Mouse (Mus musculus): ENCODE measurements at regions not wholly inside any gene's neighbourhood (a gene's known extent, or its start where the extent isn't known, plus 50 kb on each side); places are given as distances from the start of the nearest gene placed in this dataset.

DNA sequence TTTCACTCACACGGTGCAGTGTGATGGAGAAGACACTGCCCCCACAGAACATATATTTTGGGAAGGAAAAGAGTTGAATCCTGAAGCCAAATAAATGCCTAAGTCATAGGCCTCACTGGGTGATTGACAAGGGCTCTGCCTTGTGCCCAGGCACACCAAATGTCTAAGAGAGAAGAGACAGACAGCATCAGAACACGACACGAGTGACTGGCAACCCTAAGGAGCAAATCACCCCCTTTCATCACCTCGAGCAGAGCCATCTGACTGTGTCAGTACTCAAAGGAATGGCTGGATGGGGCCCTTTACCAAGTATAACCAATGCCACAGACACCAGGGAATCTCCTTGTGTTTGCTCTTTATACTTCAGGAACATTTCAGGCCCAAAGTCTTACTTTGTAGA is 815.6 kb downstream of the Car8 start:
- DNase-seq (ENCODE audit: low spot score in 2 of 2): no peak

DNA sequence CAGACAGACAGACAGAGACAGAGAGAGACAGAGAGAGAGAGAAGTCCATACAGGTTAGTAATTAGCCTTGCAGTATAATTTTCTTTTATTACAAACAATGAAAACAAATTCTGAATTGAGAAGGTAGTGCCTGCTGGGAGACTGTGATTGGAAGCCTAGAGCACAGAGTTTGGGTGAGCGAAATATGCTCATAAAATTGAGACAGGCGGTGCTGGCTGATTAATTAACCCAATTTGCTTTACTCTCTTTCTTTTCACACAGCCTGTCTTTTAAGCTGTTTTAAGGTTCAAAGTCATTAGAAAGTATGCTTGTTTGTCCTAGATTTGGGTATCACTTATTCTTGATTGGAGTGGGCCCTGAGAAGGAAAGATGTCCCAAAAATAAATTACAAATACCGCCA is 816.1 kb downstream of the Car8 start:
- DNase-seq (ENCODE audit: low spot score in 2 of 2): no peak

DNA sequence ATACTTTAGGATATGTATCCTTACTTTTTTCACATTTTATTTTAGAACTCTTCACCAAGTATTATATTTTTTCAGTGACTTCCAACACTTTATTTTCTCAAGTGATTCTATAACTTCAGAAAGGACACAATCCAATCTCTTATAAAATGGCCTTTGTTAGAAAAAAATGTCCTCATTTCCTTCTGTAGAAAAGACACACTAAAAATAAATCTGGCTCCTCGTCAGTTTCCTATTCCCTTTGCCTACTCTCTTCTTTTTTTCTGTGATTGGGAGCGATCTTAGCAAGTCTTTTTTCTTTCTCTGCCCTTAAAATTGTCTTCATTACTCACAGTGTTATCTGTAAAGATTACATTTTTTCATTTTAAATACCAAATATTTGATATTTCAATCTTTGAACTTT is 824.5 kb downstream of the Car8 start:
- no peak for DNase-seq (ENCODE audit: low spot score in 2 of 2)

DNA sequence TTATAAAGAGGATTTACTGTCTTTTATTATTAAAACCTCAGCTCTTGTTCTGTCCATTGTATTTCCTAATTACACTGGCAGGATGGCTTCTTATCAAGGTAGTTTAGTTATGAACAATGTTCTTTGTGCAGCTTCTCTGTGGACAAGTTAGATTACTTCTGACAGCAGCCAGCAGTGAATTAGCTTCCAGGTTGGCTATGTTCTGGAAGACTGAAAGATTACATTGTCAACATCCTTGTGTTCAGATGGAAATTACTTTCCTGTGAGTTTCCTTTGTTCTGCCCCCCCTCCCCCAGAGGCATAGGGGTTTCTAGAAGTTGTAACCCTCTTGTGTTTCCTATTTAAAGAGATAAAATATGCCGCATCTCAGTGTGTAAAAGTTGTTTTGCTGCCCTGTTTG is 846.1 kb downstream of the Car8 start:
- no peak for DNase-seq (ENCODE audit: low spot score in 2 of 2)

DNA sequence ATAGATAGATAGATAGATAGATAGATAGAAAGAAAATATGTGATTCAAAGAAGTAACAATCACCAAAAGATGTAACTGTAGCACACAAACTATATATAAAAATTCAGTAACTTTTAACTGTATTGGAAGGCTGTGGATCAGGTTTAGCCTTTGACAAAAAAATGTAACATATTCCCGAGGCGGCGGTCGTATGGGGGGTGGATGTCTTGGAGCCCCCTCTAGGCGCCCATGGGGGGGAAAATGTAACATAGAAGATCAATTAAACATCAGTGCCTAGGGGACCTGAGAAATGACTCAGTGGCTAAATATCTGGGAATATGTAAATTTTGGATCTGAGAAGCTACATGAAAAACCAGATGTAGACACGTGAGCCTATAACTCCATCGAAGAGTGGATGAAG is 847.2 kb downstream of the Car8 start:
- peak in 1 of 2 experiments; percentile 76 for DNase-seq (ENCODE audit: low spot score in 2 of 2)

DNA sequence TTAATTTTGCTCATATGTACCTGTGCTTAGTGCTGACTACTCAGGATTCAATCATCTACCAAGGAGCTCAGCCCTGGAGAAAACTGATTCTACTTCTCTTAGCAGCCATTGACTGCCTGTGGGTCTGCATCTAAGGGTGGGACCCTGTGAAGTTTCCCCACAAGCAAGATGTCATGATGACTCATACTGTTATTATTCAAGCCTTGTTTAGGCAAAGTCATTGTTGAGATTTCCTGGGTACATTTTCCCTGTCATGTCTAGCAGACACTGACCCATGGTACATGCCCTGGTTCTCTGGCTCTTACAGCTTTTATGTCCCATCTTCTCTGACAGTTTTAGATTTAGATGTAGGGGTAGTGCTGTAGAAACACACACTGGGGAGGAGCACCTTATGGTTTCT is 853.8 kb downstream of the Car8 start:
- DNase-seq (ENCODE audit: low spot score in 2 of 2): no peak

DNA sequence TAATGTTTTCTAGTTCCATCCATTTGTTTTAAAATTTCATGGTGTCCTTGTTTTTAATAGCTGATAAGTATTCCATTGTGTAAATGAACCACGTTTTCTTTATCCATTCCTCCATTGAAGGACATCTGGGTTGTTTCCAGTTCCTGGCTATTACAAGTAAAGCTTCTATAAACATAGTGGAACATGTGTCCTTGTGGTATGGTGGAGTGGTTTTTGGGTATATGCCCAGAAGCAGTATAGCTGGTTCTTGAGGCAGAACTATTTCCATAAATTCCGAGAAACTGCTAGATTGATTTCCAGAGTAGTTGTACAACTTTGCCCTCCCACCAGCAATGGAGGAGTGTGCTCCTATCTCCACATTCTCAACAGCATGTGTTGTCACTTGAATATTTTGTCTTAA is 858.8 kb downstream of the Car8 start:
- DNase-seq (ENCODE audit: low spot score in 2 of 2): no peak

DNA sequence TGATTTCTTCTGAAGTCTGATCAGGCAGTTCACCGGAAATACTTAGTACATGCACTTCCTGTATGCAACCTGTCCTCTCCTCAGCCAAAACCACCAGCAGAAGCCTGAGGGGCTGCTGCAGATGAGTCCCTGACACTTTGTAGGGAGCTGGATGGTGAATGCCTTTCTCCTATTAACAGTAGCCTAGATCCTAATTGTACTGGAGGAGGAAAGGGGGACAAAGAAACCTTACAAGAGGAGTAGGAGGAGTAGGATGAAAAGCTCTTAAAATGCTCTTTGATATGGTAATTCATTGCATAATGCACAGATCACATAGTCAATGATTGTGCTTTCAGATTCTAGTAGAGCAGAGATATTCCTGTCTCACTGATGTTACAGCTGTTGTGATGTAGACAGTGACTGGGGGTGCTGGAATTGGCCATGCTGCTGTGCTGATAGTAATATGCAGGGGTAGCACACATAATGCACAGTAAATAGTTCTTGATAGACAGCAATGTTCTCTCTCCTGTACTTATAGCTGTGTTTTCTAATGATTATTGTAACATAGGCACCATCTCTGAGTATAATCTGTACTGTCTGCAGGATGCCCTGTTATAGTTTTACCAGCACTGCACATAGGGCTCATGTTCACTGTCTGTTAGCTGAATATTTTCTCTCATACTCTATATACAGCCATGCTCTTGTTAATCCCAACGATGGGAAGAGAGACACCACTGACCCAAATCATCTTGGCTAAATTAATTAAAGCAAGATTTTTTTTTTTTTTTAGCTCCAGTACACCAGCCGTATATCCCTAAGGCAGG is 874.4 kb downstream of the Car8 start:
- DNase-seq (ENCODE audit: low spot score in 2 of 2): no peak

DNA sequence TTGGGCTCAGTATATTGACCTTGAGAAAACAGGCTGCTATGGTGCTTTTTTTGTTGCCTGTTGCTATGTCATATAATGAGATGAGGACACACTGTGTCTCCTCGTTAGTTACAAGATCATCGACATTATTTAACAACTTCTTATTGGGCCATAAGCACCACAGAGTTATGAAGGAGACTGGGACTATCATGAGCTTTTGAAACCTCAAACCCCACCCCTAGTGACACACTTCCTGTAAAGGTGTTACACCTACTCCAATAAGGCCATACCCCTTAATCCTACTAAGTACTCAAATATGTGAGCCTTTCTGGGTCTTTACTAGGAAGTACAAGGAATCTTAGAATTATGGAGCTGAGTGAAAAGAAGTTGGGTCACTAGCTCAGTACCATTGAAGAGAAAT is 875.3 kb downstream of the Car8 start:
- DNase-seq (ENCODE audit: low spot score in 2 of 2): no peak

DNA sequence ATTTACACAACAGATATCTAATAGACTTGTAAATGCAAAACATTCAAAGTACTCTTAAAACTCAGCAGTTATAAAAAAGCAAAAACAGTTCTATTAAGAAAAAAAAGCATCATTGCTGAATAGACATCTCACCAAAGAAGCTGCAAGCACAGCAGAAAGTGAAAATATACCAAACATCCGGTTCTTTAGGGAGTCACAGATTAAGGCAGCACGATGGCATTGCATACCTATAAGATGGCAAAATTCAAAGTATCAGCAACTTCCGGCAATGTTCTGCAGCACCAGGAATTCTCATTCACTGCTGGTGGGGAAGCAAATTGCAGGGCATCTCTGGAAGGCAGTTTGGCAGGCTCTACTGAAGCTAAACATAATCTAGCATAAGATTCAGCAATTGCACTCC is 882.6 kb downstream of the Car8 start:
- no peak for DNase-seq (ENCODE audit: low spot score in 2 of 2)

DNA sequence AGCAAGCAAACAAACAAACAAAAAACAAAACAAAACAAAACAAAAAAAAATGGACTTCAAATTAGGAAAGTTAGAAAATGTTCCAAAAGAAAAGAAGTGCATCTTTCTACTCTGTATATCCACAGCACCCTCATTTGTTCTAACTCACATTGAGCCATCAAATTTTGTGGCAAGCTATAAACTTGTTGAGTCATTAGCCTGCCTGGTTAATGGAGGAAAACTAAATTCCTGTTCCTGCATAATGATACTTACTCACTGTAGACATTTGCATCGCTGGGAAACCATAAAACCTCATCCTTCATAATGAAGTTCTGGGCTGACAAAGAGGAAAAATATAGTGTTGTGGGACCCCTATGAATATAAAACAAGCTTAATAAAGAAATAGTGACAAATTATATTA is 891.5 kb downstream of the Car8 start:
- no peak for DNase-seq (ENCODE audit: low spot score in 2 of 2)

DNA sequence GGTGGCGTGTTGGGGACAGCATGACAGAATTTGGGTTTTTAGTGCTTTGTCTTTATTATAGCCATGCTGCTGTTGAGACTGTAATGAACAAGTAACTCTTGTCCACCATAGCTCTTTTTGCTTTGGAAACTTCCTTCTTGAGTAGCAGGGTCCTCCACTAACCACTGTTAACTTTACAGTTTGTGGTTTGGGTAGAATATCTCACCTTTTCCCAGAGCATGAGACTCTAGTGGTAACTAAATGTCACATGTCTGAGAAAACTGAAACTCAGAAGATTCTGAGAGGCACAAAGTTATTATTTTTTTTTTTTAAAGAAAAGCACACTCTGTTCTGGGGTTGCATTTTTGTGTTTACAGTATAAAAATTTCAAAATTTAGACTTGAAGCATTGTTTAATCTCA is 897.7 kb downstream of the Car8 start:
- DNase-seq (ENCODE audit: low spot score in 2 of 2): no peak

DNA sequence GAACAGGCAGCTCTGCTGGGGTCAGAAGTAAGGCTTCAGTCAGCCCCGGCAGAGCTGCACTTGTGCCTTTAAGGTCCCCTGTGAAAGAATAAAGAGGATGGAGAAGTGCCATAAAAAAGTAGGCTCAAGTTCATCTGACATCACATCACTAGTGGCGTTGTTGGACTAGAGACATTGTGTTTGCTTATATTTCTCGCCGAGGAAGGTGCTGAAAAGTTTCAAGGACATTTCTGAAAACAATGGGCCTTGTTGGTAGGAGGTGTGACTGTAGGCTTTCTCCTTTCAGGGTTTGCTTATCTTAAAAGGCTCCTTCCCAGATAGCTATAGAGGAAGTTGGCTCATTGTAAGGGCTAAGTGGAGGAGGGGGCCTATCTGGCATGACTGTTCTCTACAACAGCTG is 924.6 kb downstream of the Car8 start:
- DNase-seq (ENCODE audit: low spot score in 2 of 2): no peak

DNA sequence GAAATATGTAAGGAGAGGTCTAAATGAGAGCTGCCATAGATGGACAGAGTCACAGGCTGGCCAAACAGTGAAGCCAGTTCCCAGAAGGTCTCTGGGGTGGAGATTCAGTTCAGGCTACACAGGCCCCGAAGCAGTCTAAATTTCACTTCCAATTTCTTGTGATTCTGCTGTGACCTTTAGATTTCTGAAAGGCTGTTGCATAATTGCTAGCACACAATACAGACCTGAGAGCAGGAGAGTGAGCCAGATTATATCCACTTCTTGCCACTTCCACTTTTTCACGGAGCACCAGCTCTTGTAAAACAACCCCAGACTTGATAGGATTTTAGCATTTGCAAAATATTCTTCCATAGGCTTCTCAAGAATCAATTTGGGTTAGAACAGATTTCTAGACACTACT is 925.6 kb downstream of the Car8 start:
- no peak for DNase-seq (ENCODE audit: low spot score in 2 of 2)

DNA sequence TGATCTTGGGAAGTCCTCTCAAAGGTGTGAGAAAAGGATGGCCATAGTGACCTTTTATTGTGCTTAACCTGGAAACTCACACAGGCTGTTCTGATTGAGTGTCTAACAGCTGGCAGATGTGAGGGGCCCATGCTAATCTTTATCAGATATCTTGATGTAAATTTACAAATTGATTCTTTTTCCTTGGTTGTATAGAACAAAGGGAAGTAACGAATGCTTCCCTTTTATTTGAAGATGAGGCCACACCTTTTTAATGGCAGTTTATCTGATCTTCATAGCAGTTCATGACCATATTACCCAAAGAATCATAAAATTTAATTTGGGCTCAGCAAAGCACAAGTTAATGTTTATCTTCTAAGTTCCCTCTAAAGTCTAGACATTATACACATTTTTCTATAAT is 926.7 kb downstream of the Car8 start:
- DNase-seq (ENCODE audit: low spot score in 2 of 2): no peak

DNA sequence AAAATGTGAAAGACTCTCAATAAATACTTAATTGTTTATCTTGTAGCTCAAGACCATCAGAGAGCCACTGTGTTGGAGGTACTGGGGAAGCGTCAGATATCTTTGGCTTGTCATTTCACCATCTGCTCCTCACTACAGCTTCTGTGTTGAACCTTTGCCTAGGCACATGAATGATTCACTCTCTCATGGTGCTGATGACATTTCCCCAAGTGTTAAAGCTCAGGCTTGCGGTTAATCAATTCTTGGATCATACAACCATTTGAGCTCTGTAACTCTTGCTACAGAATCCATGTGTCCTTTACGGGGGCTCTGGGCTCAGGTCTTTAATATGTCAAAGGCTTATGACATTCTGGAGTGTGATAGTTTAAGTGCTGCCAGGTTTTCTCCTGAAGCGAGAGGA is 969.8 kb downstream of the Car8 start:
- no peak for DNase-seq (ENCODE audit: low spot score in 2 of 2)

DNA sequence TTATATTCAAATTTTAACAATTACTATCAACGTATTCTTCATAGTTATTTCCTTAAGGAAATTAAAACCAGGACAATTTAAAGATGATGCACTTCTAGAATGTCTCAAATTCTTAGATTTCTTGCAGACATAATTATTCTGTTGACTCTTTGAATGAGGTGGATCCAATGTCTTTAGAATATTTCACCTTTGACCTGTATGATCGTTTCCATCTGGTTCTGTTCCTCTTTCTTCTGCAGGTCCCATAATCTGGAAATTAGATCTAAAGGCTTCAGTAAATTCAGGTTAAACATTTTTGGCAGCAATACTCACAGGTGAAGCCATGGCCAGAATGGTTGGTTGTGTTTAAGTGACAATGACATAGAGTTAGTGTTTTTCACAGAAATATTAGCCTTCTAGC is 982.4 kb downstream of the Car8 start:
- DNase-seq (ENCODE audit: low spot score in 2 of 2): no peak

DNA sequence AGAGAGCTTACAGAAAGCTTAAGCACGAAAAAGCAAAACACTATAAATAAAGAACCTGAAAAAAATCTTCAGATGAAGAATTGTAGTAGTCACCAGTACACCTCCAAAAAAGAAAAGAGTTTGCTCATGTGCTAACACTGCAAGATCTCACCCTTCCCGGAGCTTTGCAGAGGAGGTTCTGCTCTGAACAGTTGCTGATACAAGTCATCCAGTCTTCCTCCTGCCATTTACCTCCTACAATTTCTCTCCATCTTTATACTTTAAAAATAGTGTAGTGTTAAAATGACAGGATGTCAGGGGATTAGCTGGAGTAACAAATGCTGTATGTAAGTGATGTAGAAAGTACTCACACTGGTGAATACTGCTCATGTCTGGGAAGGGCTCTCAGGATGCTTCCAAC is 985.2 kb downstream of the Car8 start:
- DNase-seq (ENCODE audit: low spot score in 2 of 2): no peak

DNA sequence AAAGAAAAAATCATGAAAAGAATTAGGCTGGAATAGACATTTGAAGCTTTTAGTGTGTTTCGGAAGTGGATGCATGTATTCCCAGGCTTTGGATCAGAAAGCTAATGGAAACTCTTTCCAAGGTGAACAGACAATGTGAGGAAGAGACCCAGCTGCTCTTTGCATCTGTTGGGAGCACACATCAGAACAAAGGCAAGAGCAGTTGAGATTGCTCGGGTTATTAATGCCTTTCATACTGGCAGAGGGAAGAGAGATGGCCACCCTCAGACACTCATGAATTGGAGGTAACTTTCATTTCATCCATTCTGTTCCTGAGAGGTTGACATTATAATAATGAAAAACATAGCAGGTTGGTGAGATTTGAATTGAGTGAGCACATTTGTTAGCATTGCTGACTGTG is 987.2 kb downstream of the Car8 start:
- DNase-seq (ENCODE audit: low spot score in 2 of 2): no peak

DNA sequence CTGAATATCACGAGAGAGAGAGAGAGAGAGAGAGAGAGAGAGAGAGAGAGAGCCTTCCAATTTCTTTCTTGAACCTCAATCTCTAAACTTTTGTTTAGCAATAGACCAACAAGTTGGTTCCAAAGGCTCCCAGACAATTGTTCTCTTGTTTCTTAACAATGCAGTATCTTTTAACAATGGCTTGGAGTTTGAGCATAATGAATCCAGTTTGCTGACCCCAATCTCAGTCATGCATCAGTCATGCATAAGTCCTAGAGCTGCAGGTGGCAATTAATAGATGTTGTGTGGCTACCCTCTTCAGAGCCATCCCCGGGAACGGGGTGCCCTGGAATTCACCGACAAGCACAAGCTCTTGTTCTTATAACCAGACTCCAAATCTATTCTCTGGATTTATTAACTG is 991.0 kb downstream of the Car8 start:
- DNase-seq (ENCODE audit: low spot score in 2 of 2): no peak

DNA sequence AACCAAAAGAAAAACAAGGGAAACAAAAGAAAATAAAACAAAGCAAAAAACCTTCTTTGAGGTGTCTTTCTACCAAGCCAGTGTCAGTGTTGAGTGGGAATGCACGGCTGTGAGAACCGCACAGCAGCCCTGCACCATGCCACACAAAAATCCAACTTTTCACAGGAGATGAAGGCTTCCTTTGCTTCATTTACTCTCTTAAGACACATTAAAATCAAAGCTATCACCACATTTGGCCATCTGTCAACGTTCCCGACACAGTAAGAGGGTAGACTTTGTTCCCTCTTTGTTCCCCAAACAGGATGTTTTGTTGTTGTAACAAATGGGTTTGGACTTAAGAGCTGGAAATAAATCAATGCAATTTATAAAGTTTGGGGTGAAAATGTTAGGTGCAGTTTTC is 991.6 kb downstream of the Car8 start:
- no peak for DNase-seq (ENCODE audit: low spot score in 2 of 2)

DNA sequence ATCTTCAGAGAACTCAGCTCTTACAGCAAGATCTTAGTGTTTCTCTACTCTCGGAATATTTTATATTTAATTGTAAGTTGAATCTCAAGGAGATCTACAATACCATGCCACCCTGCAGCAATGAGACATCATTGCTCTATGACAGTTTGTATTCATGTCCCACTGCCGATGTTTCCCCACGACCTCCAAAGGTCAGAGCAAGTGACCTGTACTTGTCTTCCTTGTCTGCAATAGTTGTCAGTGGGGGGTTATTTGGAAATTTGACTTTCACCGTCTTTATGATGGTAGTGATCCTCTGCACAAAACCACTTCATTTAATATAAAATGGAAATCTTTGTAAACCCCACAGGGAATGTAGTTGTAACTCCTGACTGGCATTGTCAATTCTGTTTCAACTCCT is 992.0 kb downstream of the Car8 start:
- DNase-seq (ENCODE audit: low spot score in 2 of 2): no peak

DNA sequence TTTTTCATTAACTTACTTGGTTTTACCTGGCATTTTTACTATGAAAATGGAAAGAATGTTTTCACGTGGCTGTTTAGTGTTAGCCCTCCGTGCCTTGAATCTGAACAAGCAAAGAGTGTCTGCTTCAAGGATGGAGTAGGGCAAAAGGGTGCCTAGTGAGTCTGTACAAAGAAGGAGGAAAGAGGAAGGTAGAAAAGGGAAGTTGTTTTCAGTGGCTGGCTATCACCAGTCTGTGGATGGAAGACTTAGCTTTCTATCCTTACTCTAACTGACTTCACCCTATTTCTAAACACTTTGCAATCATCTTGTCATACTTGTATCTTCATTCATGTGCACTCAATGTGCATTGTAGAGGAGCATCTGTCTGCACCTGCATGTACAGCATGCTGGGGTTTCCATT is 993.2 kb downstream of the Car8 start:
- no peak for DNase-seq (ENCODE audit: low spot score in 2 of 2)

DNA sequence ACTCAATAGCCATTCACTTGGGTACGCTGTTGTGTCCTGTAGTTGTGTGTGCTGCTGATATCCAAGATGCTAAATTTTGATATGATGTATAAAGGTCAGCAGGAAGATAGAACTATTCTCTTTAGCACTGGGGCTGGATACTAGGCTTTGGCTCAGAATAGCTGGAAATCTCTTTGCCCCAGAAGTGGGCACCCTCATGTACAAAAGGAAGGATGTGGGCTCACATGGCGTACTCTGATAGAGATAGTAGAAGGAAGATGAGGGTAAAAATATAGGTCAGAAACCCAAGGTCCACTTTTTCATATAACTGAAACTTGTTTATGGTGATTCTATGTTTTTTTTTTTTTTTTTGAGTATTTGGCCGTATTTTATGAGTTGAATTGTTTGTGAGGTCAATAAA is 1001.0 kb downstream of the Car8 start:
- no peak for DNase-seq (ENCODE audit: low spot score in 2 of 2)
